Mouse (Mus musculus) limb, embryonic 15.5 days (tissue): ENCODE data around the gene Entpd2. TPM values are rescaled to one million over a fixed set of nuclear protein-coding genes. Genes with fewer than 3 reads are reported as not detected.

Experiments
- ATAC-seq: fragments of 200-750 bp; cut with Nextera tagmentation; 2 replicates; pipeline ENCODE4 v1.8.0; 2017; ENCODE audit warnings: low read depth, moderate TSS enrichment; ENCODE audit not compliant: insufficient number of reproducible peaks, low FRiP score, low TSS enrichment
- H3K27ac ChIP-seq: fragments of 300-500 bp; sonication (generic); 2 replicates; pipeline ENCODE4 v1.5.1; 2015; ENCODE audit warnings: moderate library complexity, mild to moderate bottlenecking, inconsistent platforms
- H3K27me3 ChIP-seq: fragments of 300-500 bp; sonication (generic); 2 replicates; pipeline ENCODE4 v1.6.1; 2015; ENCODE audit warnings: inconsistent platforms
- H3K36me3 ChIP-seq: fragments of 300-500 bp; sonication (generic); 2 replicates; pipeline ENCODE4 v1.6.1; 2015; ENCODE audit warnings: inconsistent platforms
- H3K4me1 ChIP-seq: fragments of 300-500 bp; sonication (generic); 2 replicates; pipeline ENCODE4 v1.6.1; 2015; ENCODE audit warnings: inconsistent platforms
- H3K4me2 ChIP-seq: fragments of 300-500 bp; sonication (generic); 2 replicates; pipeline ENCODE4 v1.6.1; 2015; ENCODE audit warnings: mild to moderate bottlenecking, inconsistent platforms
- H3K4me3 ChIP-seq: fragments of 300-500 bp; sonication (generic); 2 replicates; pipeline ENCODE4 v1.5.1; 2015; ENCODE audit warnings: mild to moderate bottlenecking, inconsistent platforms
- H3K9ac ChIP-seq: fragments of 300-500 bp; sonication (generic); 2 replicates; pipeline ENCODE4 v1.6.1; 2015; ENCODE audit warnings: inconsistent platforms
- H3K9me3 ChIP-seq: fragments of 300-500 bp; sonication (generic); 2 replicates; pipeline ENCODE4 v1.6.1; 2016; ENCODE audit warnings: inconsistent platforms
- WGBS: fragments of 180-500 bp; shearing (Covaris S2); methylation state at CpG from one replicate; pipeline ENCODE4 v1.1.7; 2015; 5-methylcytosine and 5-hydroxymethylcytosine counted together
- polyA plus RNA-seq: library from polyadenylated mRNA; unstranded; fragments of >200 nt; fragmentation: Nextera tagmentation; extraction: Ambion mirVana; gene quantifications from 2 replicates; pipeline ENCODE4 v1.2.1, GENCODE M21; 2015

The Entpd2 gene
- 4.2 and 11.7 TPM in 2 replicates for polyA plus RNA-seq

DNA sequence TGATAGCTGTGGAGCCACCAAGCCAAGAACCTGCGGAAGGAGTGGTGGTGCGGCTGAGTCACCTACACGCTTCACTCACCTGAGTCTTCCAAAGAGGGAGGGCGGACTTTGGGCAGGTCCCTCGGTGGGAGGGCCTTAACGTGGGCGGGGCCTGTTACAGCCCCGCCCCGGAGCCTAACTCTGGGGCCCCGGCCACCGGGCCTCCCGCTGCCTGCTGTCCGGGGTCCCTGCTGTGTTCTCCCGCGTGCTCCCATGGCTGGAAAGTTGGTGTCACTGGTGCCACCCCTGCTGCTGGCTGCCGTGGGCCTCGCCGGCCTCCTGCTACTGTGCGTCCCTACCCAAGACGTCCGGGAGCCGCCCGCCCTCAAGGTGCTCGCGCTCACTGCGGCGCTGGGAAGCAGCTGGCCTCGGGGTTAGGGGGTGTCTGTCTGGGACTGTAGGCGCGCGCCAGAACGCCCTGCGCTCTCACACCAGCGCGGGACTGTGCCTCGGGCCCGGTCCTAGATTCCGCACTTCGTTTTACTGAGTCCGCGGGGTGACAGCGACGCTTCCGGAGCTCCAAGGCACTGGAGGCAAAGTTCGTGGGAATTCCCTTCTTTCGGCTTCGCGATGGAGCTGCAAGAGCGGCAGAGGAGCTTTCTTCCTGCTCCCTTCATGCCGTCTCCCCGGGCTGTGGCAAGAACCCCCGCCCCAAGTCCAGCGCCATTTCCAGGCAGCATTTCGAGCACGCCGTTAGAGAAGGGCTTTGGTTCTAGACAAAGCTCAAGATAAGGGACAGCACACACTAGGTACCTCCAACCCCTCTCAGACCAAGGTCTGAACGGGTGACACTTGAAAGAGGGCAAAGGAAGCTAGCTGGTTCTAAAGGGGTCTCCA, at the start of gene Entpd2:
Gene Entpd2 (plus strand): TSS at position 154 of the 876 bp plus-strand sequence.
- ATAC-seq = no peak

DNA sequence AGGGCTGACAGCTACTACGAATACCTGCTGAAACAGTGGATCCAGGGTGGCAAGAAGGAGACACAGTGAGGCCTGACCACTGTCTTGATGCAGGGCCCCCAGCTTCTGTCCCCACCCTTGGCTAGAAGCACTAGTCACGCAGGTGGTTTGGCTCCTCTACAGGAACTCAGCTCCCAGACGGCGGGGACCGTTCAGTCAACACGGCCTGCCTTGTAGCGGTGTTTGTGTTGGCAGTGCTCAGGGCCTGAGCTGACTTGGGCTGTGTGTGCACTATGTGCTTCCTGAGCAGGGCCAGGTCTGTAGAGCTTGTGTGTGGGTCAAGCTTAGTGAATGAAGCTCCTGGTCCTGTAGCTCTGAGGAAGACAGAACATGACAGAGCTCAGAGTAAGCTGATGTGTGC, 47.5 kb upstream of the Entpd2 start:
- WGBS = 84% methylated on average over 7 of the region's 7 CpGs
- no peaks in the 10 kb centered on the region for H3K4me1 ChIP-seq
- no peak overlapping the region for H3K4me3 ChIP-seq
- no peaks in the 10 kb centered on the region for H3K27me3 ChIP-seq
- H3K9me3 ChIP-seq = no peaks in the 10 kb centered on the region
- H3K27ac ChIP-seq = no peak overlapping the region
- H3K4me2 ChIP-seq = no peak overlapping the region
- H3K9ac ChIP-seq = no peak overlapping the region
- no peak for ATAC-seq
- H3K36me3 ChIP-seq = peaks cover 94% of the 10 kb centered on the region

More for the DNA sequence above, at the start of gene Entpd2:
- no peak within 1 kb of the TSS for H3K27ac ChIP-seq
- H3K27me3 ChIP-seq = peaks cover 76% of the 10 kb centered on the region
- WGBS = 1% methylated on average over 52 of the region's 57 CpGs
- H3K4me1 ChIP-seq = peaks cover 31% of the 10 kb centered on the region
- peak within 1 kb of the TSS; percentile 36 for H3K4me3 ChIP-seq
- H3K9me3 ChIP-seq = no peaks in the 10 kb centered on the region
- H3K36me3 ChIP-seq = no peaks in the 10 kb centered on the region
- H3K4me2 ChIP-seq = peak within 1 kb of the TSS; percentile 60
- H3K9ac ChIP-seq = 0 out of 2 replicates have a peak within 1 kb of the TSS, but pooled peaks have one; percentile 5

DNA sequence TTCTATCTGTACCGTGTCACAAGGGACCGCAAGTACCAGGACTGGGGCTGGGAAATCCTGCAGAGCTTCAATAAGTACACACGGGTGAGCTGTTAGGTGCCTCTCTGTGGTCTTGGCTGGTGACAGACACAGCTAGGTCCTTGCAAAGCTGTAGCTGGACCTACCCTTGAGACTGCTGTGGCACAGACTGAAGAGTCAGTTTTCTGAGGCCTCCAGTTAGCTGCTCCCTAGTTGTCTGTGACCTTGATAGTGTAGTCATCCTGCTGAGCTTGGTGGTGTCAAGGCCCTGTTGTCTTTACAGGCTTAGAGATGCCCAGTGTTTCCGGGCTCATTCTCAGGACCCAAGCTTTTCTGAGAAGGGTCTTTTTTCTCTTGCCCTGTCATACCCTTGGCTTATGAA, 46.2 kb upstream of the Entpd2 start:
- no peaks in the 10 kb centered on the region for H3K4me1 ChIP-seq
- no peak overlapping the region for H3K4me2 ChIP-seq
- H3K27me3 ChIP-seq = no peaks in the 10 kb centered on the region
- H3K27ac ChIP-seq = no peak overlapping the region
- no peak overlapping the region for H3K4me3 ChIP-seq
- no peak overlapping the region for H3K9ac ChIP-seq
- peaks cover 89% of the 10 kb centered on the region for H3K36me3 ChIP-seq
- 89% methylated on average over 4 of the region's 4 CpGs for WGBS
- ATAC-seq = no peak
- H3K9me3 ChIP-seq = no peaks in the 10 kb centered on the region

DNA sequence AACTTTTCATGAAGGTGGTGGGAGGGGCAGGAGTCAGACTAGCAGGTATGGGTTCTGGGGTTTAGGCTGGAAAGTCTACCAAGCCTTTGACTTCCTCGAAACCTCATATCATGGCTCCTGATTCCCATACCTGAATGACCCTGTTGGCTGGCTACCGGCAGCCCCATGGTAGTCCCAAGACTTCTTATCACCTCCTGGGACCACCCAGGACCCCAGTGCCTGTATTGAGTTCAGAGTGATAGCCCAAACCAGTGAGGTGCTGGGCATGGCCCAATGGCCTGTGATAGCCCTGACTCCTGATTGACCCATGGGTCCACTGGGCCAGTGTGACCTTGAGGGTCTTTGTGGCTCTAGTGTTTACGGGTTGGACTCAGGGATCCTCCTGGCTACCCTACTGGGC, 45.0 kb upstream of the Entpd2 start:
- H3K9me3 ChIP-seq = no peaks in the 10 kb centered on the region
- no peaks in the 10 kb centered on the region for H3K27me3 ChIP-seq
- WGBS = 97% methylated on average over 3 of the region's 3 CpGs
- no peak overlapping the region for H3K9ac ChIP-seq
- H3K4me1 ChIP-seq = peaks cover 8% of the 10 kb centered on the region
- ATAC-seq = no peak
- no peak overlapping the region for H3K4me2 ChIP-seq
- no peak overlapping the region for H3K27ac ChIP-seq
- H3K36me3 ChIP-seq = peaks cover 77% of the 10 kb centered on the region
- H3K4me3 ChIP-seq = no peak overlapping the region

DNA sequence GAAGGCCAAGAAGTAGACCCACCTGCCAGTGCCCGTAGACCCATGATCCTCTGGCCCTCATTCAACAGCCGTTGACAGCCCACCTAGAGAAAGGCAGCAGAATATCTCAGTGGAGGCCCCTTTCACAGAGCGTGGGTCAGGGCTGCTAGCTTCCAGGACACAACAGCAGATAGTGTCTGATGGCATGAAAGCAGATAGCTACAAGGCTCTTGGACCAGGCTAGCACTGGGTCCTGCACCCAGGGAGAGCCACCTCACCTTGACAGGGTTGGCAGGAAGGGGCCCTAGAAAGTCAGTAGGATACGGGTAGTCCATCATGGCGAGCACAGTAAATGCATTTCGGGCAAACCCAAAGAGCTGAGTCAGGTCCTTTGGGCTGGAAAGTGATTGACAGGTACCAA, 41.5 kb upstream of the Entpd2 start:
- 85% methylated on average over 6 of the region's 6 CpGs for WGBS
- no peak for ATAC-seq
- no peak overlapping the region for H3K9ac ChIP-seq
- no peaks in the 10 kb centered on the region for H3K9me3 ChIP-seq
- H3K36me3 ChIP-seq = peaks cover 45% of the 10 kb centered on the region
- no peak overlapping the region for H3K27ac ChIP-seq
- no peak overlapping the region for H3K4me2 ChIP-seq
- no peak overlapping the region for H3K4me3 ChIP-seq
- H3K4me1 ChIP-seq = peaks cover 21% of the 10 kb centered on the region
- H3K27me3 ChIP-seq = no peaks in the 10 kb centered on the region

DNA sequence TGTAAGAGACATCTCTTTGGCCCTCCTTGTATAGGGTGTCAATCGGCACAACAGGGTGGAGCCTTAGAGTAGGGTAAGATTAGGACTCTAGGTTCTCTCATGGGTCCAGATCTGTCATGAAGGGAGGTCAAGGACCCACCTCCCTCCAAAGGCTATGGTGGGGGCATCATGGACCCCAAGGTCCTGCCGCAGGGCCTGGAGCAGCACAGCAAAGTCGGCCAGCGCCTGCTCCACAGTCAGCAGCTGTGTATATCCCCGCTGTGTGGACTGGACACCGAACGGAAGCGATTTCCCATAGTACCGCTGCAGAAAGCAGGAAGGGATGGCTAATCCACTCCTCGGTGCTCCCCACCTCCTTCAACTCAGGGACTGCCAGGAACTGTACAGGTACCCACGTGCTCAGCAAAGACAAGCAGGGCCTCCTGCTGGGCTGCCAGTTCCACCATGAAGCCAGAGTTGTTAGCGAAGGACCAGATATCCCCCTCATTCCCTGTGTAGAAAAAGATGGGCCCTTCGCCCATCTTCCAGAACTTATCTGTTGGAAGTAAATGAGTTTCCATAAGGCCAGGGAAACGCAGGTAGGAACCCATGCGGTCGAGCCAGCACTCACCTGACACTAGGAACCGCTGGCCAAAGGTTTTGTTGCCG, 40.1 kb upstream of the Entpd2 start:
- Histone ChIP-seq H3K9me3 (no peaks in the 10 kb centered on the region), H3K36me3 (peaks cover 34% of the 10 kb centered on the region), H3K4me1 (peaks cover 21% of the 10 kb centered on the region), H3K27ac (no peak overlapping the region), H3K9ac (peak overlapping the region; percentile 44), H3K4me2 (peak overlapping the region; percentile 88), H3K4me3 (peak overlapping the region; percentile 56), H3K27me3 (no peaks in the 10 kb centered on the region)
- WGBS = 36% methylated on average over 18 of the region's 18 CpGs
- no peak for ATAC-seq

DNA sequence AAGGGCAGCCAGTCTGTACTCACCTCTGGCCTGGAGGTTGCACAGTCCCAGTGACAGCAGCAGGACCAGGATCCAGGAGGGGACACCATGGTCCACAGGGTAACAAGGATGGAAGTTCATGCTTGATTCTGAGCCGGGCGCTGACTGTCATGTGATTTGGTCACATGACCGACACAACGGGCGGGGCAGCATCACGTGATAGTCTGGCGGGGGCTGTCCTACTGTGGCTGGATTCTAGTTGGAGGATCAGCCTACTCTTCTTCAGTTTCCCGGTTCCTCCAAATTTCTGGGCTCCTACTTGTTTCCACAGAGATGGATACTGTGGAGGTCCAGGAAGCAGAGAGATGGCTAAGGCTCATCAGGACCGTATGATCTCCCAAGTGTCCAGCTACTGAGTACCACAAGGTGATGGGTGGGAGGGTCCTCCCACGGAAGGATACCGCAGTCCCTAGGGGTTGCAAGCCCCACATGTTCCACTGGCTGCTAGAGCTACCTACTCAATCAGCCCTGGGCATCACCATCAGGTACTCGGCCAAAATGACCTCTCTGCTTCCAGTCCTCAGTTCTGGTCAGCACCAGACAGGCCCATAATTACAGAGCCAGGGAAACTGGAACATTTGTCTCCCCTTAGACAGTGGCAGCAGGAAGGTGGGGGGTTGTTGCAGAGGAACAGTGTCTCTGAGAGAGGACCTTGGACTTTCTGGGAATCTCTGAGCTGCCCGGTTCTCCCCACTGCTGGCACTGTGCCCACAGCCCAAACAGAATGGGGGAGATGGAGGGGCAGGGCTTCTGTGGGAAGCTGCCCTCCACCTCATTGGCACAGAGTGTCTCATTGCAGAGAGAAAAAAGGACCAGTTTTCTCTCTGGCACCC, 39.2 kb upstream of the Entpd2 start, which contains the start of gene Dpp7:
Gene Dpp7 (minus strand): TSS at position 152 of the 872 bp plus-strand sequence.
- H3K27ac ChIP-seq = no peak within 1 kb of the TSS
- no peaks in the 10 kb centered on the region for H3K27me3 ChIP-seq
- peaks cover 21% of the 10 kb centered on the region for H3K4me1 ChIP-seq
- WGBS = 5% methylated on average over 13 of the region's 13 CpGs
- peak within 1 kb of the TSS; percentile 56 for H3K4me3 ChIP-seq
- H3K4me2 ChIP-seq = peak within 1 kb of the TSS; percentile 88
- H3K9ac ChIP-seq = peak within 1 kb of the TSS; percentile 44
- peaks cover 25% of the 10 kb centered on the region for H3K36me3 ChIP-seq
- ATAC-seq = peak; percentile 70
- H3K9me3 ChIP-seq = no peaks in the 10 kb centered on the region

DNA sequence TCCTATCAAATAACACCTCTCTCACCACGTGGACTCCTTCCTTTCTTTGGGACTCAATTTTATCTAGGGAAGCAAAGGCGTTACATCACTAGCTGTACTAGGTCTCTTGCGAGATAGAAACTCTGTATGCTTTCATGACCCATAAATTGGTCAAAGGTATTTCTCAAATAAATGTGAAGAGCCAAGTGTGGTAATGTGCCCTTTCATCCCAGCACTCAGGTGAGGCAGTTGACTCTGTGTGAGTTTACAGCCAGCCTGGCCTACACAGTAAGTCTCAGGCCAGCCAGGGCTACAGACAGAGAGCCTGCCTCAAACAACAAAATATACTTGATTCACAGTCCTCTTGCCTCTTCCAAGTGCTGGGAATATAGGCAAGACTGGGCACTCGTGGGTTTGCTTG, 35.8 kb upstream of the Entpd2 start:
- WGBS = 76% methylated on average over 4 of the region's 4 CpGs

DNA sequence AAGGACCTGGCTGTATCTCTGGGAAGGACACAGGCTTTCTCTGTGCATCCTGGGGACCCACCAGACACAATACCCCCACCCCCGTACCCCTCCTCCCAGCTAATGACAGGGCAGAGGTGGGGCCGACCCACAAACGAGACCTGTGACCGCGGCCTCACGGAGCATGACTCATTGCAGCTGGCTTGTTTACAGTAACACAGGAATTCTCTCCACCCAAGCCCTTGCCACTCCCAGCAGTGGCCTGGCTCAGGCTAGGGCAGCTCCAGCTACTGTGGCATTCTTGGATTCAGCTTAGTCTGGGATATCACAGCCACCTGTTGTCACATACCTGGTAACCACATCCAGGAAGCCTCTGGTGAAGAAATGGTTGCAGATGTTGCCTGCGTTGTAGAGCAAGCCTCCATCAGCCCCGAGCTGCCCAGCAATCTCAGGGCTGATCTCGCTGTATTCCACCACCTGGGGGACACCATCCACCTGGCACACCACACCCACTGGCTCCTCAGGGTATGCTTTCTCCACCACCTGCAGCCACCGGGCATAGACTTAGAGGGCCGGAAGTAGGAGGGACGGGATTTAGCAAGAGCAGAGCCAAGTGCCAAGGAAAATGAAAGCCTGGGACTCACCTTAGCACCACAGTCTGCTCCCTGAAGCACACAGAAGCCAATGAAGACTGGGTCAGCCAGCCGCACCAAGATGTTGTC, 32.0 kb upstream of the Entpd2 start:
- Histone ChIP-seq H3K9ac (no peak overlapping the region), H3K36me3 (peaks cover 7% of the 10 kb centered on the region; the same call in 1 of the 2 replicates), H3K9me3 (no peaks in the 10 kb centered on the region), H3K27me3 (peaks cover 21% of the 10 kb centered on the region), H3K4me2 (no peak overlapping the region), H3K4me3 (no peak overlapping the region), H3K4me1 (peaks cover 3% of the 10 kb centered on the region), H3K27ac (no peak overlapping the region)
- 48% methylated on average over 13 of the region's 13 CpGs for WGBS
- ATAC-seq = no peak

More for the DNA sequence above, 35.8 kb upstream of the Entpd2 start:
- Histone ChIP-seq H3K9me3 (no peaks in the 10 kb centered on the region), H3K27ac (no peak overlapping the region), H3K36me3 (peaks cover 7% of the 10 kb centered on the region; the same call in 1 of the 2 replicates), H3K9ac (no peak overlapping the region), H3K4me3 (no peak overlapping the region), H3K27me3 (peaks cover 10% of the 10 kb centered on the region), H3K4me1 (peaks cover 21% of the 10 kb centered on the region), H3K4me2 (no peak overlapping the region)
- no peak for ATAC-seq

DNA sequence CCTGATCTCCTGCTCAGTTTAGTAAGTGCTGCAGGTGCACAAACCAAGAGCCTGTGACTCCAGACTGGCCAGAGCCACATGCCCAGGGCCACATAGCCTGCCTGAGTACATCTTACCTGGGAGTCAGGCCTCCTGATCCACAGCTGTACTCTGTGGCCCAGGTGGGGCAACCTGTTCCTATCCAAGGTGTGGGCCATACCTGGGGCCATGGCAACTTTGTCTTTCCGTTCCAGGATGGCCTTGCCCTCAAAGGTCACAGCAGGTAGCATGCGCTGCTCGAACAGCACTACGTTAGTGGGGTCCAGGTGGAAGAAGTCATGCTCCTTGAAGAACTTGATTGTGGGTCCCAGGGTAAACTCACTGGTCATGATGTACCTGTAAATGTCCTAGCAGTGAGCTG, 31.4 kb upstream of the Entpd2 start:
- no peak overlapping the region for H3K27ac ChIP-seq
- H3K27me3 ChIP-seq = peaks cover 23% of the 10 kb centered on the region
- H3K9me3 ChIP-seq = no peaks in the 10 kb centered on the region
- peak overlapping the region; percentile 63; the same call in 1 of the 2 replicates for H3K4me3 ChIP-seq
- 87% methylated on average over 4 of the region's 4 CpGs for WGBS
- no peak for ATAC-seq
- H3K36me3 ChIP-seq = peaks cover 7% of the 10 kb centered on the region; the same call in 1 of the 2 replicates
- H3K4me2 ChIP-seq = peak overlapping the region; percentile 97; the same call in 1 of the 2 replicates
- no peak overlapping the region for H3K9ac ChIP-seq
- peaks cover 3% of the 10 kb centered on the region for H3K4me1 ChIP-seq

DNA sequence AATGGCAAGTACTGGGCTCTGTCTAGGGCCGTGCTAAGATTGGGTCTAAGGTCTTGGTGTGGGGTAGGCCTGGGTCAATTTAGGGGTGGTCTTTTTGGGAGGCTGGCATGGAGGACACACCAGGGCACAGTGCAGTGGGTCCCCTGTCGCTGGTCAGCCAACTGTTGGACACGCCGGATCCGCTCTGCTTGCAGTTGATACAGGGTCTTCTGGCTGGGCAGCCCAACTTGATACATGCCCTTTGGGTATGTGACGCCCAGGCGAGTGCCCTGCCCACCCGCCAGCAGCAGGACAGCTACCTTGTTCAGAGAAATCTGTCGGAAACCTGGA, 30.9 kb upstream of the Entpd2 start:
- 25% methylated on average over 9 of the region's 9 CpGs for WGBS
- H3K9ac ChIP-seq = peak overlapping the region; percentile 67; the same call in 1 of the 2 replicates

More for the DNA sequence above, 30.9 kb upstream of the Entpd2 start:
- Histone ChIP-seq H3K9me3 (no peaks in the 10 kb centered on the region), H3K4me2 (peak overlapping the region; percentile 97), H3K27me3 (peaks cover 23% of the 10 kb centered on the region), H3K27ac (no peak overlapping the region), H3K4me1 (peaks cover 3% of the 10 kb centered on the region), H3K36me3 (peaks cover 7% of the 10 kb centered on the region; the same call in 1 of the 2 replicates), H3K4me3 (peak overlapping the region; percentile 63)
- ATAC-seq = no peak
